Mouse (Mus musculus): ENCODE results near the gene Dlx5.

- TF ChIP-seq TBP (IDR thresholded peaks at IDR 0.05; ENCODE audit: low read depth, low read length), result no peak
- no peak for TF ChIP-seq POLR2A (IDR thresholded peaks at IDR 0.05; ENCODE audit: control insufficient read depth in 1 of 2, insufficient read depth in 1 of 2, low read depth in 1 of 2, low read length in 2 of 2, poor library complexity in 1 of 2)
- TF ChIP-seq MYB (IDR thresholded peaks at IDR 0.05; ENCODE audit: low read depth, low read length), result no peak
- TF ChIP-seq GATA1 (IDR thresholded peaks at IDR 0.05; ENCODE audit: low read depth, low read length), result no peak
- TF ChIP-seq POLR2AphosphoS5 (IDR thresholded peaks at IDR 0.05; ENCODE audit: borderline replicate concordance, low read depth, low read length), result no peak
- no peak for TF ChIP-seq CTCF (IDR thresholded peaks at IDR 0.05 in 2 of 3, conservative IDR thresholded peaks at IDR 0.05 in 1 of 3; ENCODE audit: control insufficient read depth in 1 of 3, insufficient read depth in 1 of 3, low read depth in 2 of 3, low read length in 3 of 3, poor library complexity in 1 of 3, severe bottlenecking in 1 of 3)
- TF ChIP-seq HCFC1 (IDR thresholded peaks at IDR 0.05; ENCODE audit: low read depth, low read length), result no peak
- TF ChIP-seq POLR2AphosphoS2 (IDR thresholded peaks at IDR 0.05; ENCODE audit: low read length), result no peak
- TF ChIP-seq EP300 (IDR thresholded peaks at IDR 0.05; ENCODE audit: low read depth in 1 of 2, low read length in 2 of 2), result no peak
- TF ChIP-seq JUND (IDR thresholded peaks at IDR 0.05; ENCODE audit: low read depth, low read length), result no peak
- TF ChIP-seq MAX (IDR thresholded peaks at IDR 0.05; ENCODE audit: low read length), result no peak
- TF ChIP-seq TCF12 (IDR thresholded peaks at IDR 0.05; ENCODE audit: low read depth, low read length), result no peak
Observed at GRCm38 (mm10) chr6:6851166-6851565, 30.7 kb downstream of the Dlx5 start.

Data from MEL (cell line).